Mouse (Mus musculus) E14TG2a.4 (cell line): ENCODE data around the gene Mup17.
"Not testable (repeated sequence)": the region's sequence is repeated elsewhere in the genome, so short reads cannot be mapped to it uniquely, and the experiment has no call there.

Experiments used
- CTCF ChIP-seq: conservative IDR thresholded peaks from 2 replicates; pipeline ENCODE4 v1.5.1; 2014; ENCODE audit warnings: low read length
- NANOG ChIP-seq: IDR thresholded peaks from 2 replicates; pipeline ENCODE4 v1.6.1; 2014; ENCODE audit warnings: borderline replicate concordance, low read length, mixed read lengths
- POU5F1 ChIP-seq: IDR thresholded peaks from 2 replicates; pipeline ENCODE4 v1.6.1; 2014; ENCODE audit warnings: low read length, borderline replicate concordance

GRCm38 (mm10) chr4:61555887-61556286, 39.8 kb downstream of the Mup17 start:
- peak; percentile 50 for TF ChIP-seq CTCF
- not testable (repeated sequence) for TF ChIP-seq NANOG, POU5F1
